Mouse (Mus musculus): ENCODE results near the gene Grik4. TPM values are rescaled to one million over a fixed set of nuclear protein-coding genes. Genes with fewer than 3 reads are reported as not detected.

The Grik4 gene
- total RNA-seq, 1 experiment from 2014 or later = not detected

- ATAC-seq (ENCODE audit: extremely low read depth, insufficient number of reproducible peaks, low FRiP score, poor library complexity, severe bottlenecking) = no peak
Measured at GRCm38 (mm10) chr9:42550116-42550515, 394.2 kb downstream of the Grik4 start.

- ATAC-seq (ENCODE audit: extremely low read depth, insufficient number of reproducible peaks, low FRiP score, poor library complexity, severe bottlenecking) = no peak
Measured at GRCm38 (mm10) chr9:42548981-42549380, 395.3 kb downstream of the Grik4 start.

DNA sequence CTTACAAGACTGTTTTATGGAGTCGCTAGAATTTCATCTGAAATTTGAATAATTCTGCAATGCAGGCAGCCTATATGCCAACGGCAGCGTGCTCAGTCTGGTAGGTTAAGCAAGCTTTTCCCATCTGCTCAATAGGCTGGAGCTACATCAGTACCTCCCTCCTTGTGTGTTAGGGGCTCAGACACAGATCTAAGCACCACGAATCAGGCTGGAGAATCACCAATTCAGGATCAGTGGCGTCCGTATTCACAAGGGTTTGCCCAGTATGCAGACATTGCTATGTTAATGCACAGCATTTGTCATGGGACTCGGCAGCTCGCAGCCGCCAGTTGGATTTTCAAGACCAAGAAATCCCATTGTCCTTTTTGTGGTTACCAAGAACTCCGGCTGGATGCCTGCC is 399.8 kb downstream of the Grik4 start:
- ATAC-seq (ENCODE audit: extremely low read depth, insufficient number of reproducible peaks, low FRiP score, poor library complexity, severe bottlenecking) = no peak

- no peak for ATAC-seq (ENCODE audit: extremely low read depth, insufficient number of reproducible peaks, low FRiP score, poor library complexity, severe bottlenecking)
Measured at GRCm38 (mm10) chr9:42533491-42533890, 410.8 kb downstream of the Grik4 start.

DNA sequence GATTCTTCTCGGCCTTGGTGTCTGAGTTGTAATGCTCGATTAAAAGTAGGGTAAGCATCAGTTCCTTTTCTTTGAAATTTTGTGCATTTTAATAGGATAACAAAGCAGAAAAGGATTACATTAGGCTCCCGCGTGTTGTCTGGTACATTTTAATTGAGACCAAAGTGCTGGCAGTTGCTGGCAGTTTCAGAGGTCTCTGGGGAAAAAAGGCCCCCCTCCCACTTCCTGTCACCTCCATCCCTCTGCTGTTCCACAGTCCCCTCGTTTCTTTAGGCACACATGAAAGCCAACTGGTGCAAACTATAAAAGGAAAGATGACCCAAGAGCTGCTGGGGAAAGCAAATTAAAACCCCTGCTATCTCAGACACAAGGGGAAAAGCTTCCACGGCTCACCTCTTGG is 411.3 kb downstream of the Grik4 start:
- ATAC-seq (ENCODE audit: extremely low read depth, insufficient number of reproducible peaks, low FRiP score, poor library complexity, severe bottlenecking) = no peak

GRCm38 (mm10) chr9:42531951-42532350 is 412.3 kb downstream of the Grik4 start:
- no peak for ATAC-seq (ENCODE audit: extremely low read depth, insufficient number of reproducible peaks, low FRiP score, poor library complexity, severe bottlenecking)

DNA sequence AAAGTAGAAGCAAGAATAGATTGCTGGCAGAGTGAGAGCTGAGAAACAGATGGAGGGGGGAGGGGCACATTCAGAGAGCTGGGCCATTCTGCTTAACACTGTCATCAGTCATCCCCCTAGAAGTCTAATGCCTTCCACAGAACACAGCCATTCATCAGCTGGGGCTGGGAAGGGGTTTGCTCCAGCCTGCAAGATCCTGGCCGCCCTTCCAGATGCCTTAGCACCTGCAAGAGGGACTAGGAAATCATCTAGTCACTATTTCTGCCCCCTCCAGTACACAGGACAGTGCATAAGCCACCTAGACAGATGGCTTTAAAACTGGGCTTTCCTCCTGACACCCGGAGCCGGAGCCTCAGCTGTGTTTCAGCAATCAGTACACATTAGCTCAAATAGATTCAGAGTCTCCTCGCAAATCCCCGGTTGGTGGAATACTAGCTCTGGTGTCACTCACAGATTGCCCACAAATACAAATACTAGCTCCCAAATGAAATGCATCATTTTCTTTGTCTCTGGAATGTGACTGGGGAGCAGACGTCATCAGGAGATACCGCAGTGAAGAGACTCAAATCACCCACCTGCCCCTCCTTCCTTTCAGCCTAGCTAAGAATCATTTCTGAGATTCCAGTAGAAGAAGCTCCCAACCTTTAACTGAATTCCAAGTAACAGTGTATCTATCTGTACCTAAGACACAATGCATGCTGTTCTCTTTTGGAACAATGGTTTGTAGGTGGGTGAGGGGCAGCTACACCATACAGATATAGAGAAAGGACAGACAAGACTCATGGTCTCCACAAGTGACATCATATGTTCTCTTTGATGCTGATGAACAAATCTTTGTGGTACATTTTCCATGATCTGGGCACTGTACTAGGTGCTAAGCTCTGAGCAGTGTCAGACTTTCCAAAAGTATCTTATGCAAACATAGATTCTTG is 413.8 kb downstream of the Grik4 start:
- no peak for ATAC-seq (ENCODE audit: extremely low read depth, insufficient number of reproducible peaks, low FRiP score, poor library complexity, severe bottlenecking)

- no peak for ATAC-seq (ENCODE audit: extremely low read depth, insufficient number of reproducible peaks, low FRiP score, poor library complexity, severe bottlenecking)
Measured at GRCm38 (mm10) chr9:42520587-42521084, 423.7 kb downstream of the Grik4 start.

GRCm38 (mm10) chr9:42518163-42518562 is 426.1 kb downstream of the Grik4 start:
- ATAC-seq (ENCODE audit: extremely low read depth, insufficient number of reproducible peaks, low FRiP score, poor library complexity, severe bottlenecking) = no peak

DNA sequence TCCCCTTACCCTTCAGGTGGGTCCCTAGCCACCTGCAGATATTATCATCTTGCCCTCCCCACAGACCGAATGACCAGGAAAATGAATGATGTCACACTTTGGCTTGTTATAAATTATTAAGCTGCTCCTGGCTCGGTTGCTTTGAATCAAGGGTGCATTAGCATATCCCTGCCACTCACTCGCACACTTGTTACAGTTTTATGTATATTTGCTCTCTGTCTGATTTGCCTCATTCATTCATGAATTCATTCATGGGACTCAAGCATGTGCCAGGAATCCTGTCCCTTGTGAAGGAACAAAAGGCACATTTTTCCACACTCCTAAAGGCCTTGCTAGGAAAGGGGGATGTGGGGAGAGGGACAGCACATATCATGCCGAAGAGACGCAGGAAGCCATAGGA is 431.1 kb downstream of the Grik4 start:
- no peak for ATAC-seq (ENCODE audit: extremely low read depth, insufficient number of reproducible peaks, low FRiP score, poor library complexity, severe bottlenecking)

- no peak for ATAC-seq (ENCODE audit: extremely low read depth, insufficient number of reproducible peaks, low FRiP score, poor library complexity, severe bottlenecking)
Measured at GRCm38 (mm10) chr9:42512312-42512711, 432.0 kb downstream of the Grik4 start.

- ATAC-seq (ENCODE audit: extremely low read depth, insufficient number of reproducible peaks, low FRiP score, poor library complexity, severe bottlenecking) = no peak
Measured at GRCm38 (mm10) chr9:42508235-42508634, 436.1 kb downstream of the Grik4 start.

GRCm38 (mm10) chr9:42507709-42508108 is 436.6 kb downstream of the Grik4 start, which contains the start of gene Tbcel:
Tbcel (minus strand) TSS chr9:42507809.
- no peak for ATAC-seq (ENCODE audit: extremely low read depth, insufficient number of reproducible peaks, low FRiP score, poor library complexity, severe bottlenecking)

DNA sequence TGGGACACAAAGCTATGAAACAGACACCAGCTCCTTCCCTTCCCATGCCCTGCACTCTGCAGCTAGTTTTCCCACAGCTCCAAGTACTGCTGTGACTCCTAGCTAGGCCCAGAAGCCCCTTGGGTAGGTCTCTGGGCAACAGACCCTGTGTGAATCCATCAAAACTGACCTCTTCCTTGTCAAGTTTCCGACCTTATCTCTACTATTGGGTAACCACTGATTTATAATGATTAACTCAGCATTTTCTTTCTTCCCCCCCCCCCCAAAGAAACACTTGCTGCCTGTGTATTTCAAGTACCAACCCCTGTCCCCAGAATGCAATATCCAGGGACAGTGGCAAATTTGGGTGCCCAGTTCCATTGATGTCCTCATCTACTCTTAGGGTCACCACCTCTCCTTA is 437.3 kb downstream of the Grik4 start:
- no peak for ATAC-seq (ENCODE audit: extremely low read depth, insufficient number of reproducible peaks, low FRiP score, poor library complexity, severe bottlenecking)

DNA sequence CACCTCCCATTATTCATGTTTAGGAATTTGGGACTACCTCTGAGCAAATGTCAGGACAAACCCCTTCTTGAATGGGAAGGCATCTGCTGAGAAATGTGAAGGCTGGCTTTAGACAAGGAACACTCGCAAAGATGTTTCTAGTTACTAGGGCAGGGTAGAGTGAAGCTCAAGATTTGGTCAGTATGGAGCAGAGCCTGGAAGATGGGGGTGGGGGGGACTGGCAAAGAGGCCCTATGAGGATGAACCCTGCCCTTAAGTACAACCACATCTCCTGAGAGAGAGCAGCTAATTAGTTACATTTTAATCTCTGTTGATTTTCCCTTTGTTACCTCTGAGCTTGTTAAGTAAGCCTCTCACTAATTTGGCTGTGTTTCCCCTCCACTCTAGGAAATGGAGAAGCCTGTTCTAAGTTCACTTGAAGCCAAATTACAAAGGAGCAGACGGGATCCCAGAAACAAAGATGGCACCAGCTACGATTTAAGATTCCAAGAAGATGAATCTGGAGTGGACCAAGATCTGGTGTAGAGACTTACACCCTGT is 439.3 kb downstream of the Grik4 start:
- ATAC-seq (ENCODE audit: extremely low read depth, insufficient number of reproducible peaks, low FRiP score, poor library complexity, severe bottlenecking) = no peak

DNA sequence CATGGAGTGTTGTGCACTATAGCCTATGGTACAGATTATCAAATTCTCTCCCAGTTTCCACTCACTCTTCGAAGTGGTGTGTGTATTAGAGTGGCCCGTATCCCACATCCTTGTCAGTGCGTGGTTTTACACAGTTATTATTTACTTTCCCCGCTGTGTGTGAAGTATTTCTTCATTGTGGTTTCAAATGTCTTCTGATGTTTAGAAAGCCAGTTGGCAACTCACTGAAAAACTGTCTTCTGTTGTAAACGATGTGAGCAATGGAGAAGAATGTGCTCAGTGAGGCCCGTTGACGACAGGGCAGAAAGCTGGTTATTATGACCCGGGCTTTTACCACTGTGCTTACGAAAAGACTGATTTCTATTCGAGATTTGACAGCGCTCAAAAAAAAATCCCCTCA is 439.7 kb downstream of the Grik4 start:
- ATAC-seq (ENCODE audit: extremely low read depth, insufficient number of reproducible peaks, low FRiP score, poor library complexity, severe bottlenecking) = no peak

- no peak for ATAC-seq (ENCODE audit: extremely low read depth, insufficient number of reproducible peaks, low FRiP score, poor library complexity, severe bottlenecking)
Measured at GRCm38 (mm10) chr9:42503709-42504108, 440.6 kb downstream of the Grik4 start.

- no peak for ATAC-seq (ENCODE audit: extremely low read depth, insufficient number of reproducible peaks, low FRiP score, poor library complexity, severe bottlenecking)
Measured at GRCm38 (mm10) chr9:42496296-42496695, 448.0 kb downstream of the Grik4 start.

DNA sequence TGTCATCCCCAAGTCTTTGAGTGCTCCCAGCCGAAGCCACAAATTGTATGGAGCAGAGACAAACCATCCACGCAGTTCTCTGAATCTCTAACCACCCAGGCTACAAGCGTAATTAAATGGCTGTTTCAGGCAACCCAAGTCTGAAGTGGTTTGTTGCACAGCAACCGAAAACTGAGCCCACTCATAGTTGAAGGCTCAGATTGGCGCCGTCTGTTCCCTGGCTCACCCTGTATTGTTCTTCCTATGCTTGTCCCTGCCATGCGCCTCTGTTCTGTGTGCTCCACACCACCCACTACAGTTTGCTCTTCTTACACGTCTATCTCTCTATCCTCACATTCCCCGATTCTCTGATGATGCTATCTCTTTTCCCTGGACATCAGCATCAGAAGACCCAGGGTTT is 452.5 kb downstream of the Grik4 start:
- ATAC-seq (ENCODE audit: extremely low read depth, insufficient number of reproducible peaks, low FRiP score, poor library complexity, severe bottlenecking) = no peak

Measured in neutrophil, adult 5-6 weeks (primary cell).